22 mouse cellular contexts compared by ENCODE assay signal in genomic region chr4:59009696-59010095, GRCm38 (mm10). TPM values are rescaled to one million over a fixed set of nuclear protein-coding genes. Genes with fewer than 3 reads are reported as not detected.
DNase-seq lines count a peak whose midpoint lies in the region; ATAC-seq lines count a peak whose summit lies in the region.
"Had no signal": no experiment of that assay in that cellular context is flagged by ENCODE, and none has a peak within 500 bp of the region (broad histone marks: within the 10 kb centered on the region; RNA-seq: fewer than 3 reads in every experiment).

No protein-coding gene starts in this region.

- peaks cover 29% of the 10 kb centered on the region for H3K4me1 ChIP-seq in embryonic facial prominence, embryonic 10.5 days

- no peaks in the 10 kb centered on the region for H3K27me3 ChIP-seq in embryonic facial prominence, embryonic 10.5 days (replicated peaks; ENCODE audit: low read depth, poor library complexity, severe bottlenecking)
- H3K27me3 ChIP-seq: embryonic facial prominence, embryonic 12.5 days; hindbrain, embryonic 12.5 days; megakaryocyte, embryonic 14.5 days; neural tube, embryonic 15.5 days had no signal

- H3K36me3 ChIP-seq in embryonic facial prominence, embryonic 10.5 days (replicated peaks), result peaks cover 6% of the 10 kb centered on the region; the same call in 1 of the 2 replicates
- H3K36me3 ChIP-seq: hindbrain, embryonic 12.5 days; neural tube, embryonic 15.5 days had no signal

- no peak overlapping the region for H3K4me3 ChIP-seq in embryonic facial prominence, embryonic 10.5 days
- H3K4me3 ChIP-seq: embryonic facial prominence, embryonic 12.5 days; heart, embryonic 10.5 days; hindbrain, embryonic 12.5 days; left cerebral cortex, adult 2 months; limb, embryonic 10.5 days; myocyte; neural tube, embryonic 15.5 days had no signal

- H3K27ac ChIP-seq in embryonic facial prominence, embryonic 10.5 days (replicated peaks), result no peak overlapping the region
- H3K27ac ChIP-seq: embryonic facial prominence, embryonic 12.5 days; heart, embryonic 10.5 days; hindbrain, embryonic 12.5 days; left cerebral cortex, adult 2 months; limb, embryonic 10.5 days; neural tube, embryonic 15.5 days had no signal

- 76% methylated on average over 4 of the region's 4 CpGs for WGBS in embryonic facial prominence, embryonic 10.5 days

- DNase-seq in 416B (ENCODE audit: low read depth) (peak; percentile 60), A20 (ENCODE audit: low read depth, low spot score) (peak; percentile 50)
- DNase-seq in naive thymus-derived CD4-positive, alpha-beta T cell, adult 2 months (ENCODE audit: low read depth), result peak; percentile 21
- DNase-seq in left cerebral cortex, postnatal 4 days, result no peak
- DNase-seq in urinary bladder, adult 18-20 months (ENCODE audit: low spot score in 2 of 2), result no peak
- DNase-seq in embryonic facial prominence, embryonic 10.5 days (ENCODE audit: low spot score), result no peak
- DNase-seq: adrenal gland, adult 2 months; cerebellum, adult 8-10 months; gastrocnemius, postnatal 36 days; kidney, postnatal 4 days; layer of hippocampus, adult 9-11 months; midbrain, embryonic 14.5 days had no signal

- intact Hi-C loops in left cerebral cortex, postnatal 4 days (cut with DNase I), result no loop called here

- peak; percentile 58 for ATAC-seq in common myeloid progenitor, adult 5-6 weeks (replicated peaks; ENCODE audit: low read depth, poor library complexity, severe bottlenecking)
- ATAC-seq: forebrain, embryonic 14.5 days had no signal

- H3K9me3 ChIP-seq in embryonic facial prominence, embryonic 10.5 days, result no peaks in the 10 kb centered on the region
- H3K9me3 ChIP-seq: embryonic facial prominence, embryonic 12.5 days; heart, embryonic 10.5 days; hindbrain, embryonic 12.5 days; limb, embryonic 10.5 days; megakaryocyte, embryonic 14.5 days; neural tube, embryonic 15.5 days had no signal

RNA-seq across cellular contexts. Expression of gene Gm20503, which starts 6.7 kb away (rescaled TPM):
- total RNA-seq in common myeloid progenitor, adult 5-6 weeks (2017), result not detected in 2 replicates
- total RNA-seq in left cerebral cortex, postnatal 4 days (2021), result 1 to 10 TPM in 1 of 2 experiments, not detected in 1; 2.3 TPM
- 8.8 and 9.0 TPM in 2 replicates for polyA plus RNA-seq in embryonic facial prominence, embryonic 10.5 days (2016; fragmentation: Nextera tagmentation; extraction: Ambion mirVana)
- polyA plus RNA-seq: adrenal gland, adult 2 months had no signal

RNA-seq across cellular contexts. Expression of gene Dnajc25, which starts 14.8 kb away (rescaled TPM):
- 12.0 and 17.1 TPM in 2 replicates for total RNA-seq in common myeloid progenitor, adult 5-6 weeks (2017)
- 1 to 10 TPM; 8.4 to 8.8 TPM for total RNA-seq in left cerebral cortex, postnatal 4 days (2021)
- polyA plus RNA-seq in embryonic facial prominence, embryonic 10.5 days (2016; fragmentation: Nextera tagmentation; extraction: Ambion mirVana), result 6.9 and 8.2 TPM in 2 replicates

RNA-seq across cellular contexts. Expression of gene Ptgr1, which starts 22.8 kb away (rescaled TPM):
- total RNA-seq in common myeloid progenitor, adult 5-6 weeks (2017), result 9.4 and 11.6 TPM in 2 replicates
- 1 to 10 TPM; 5.4 to 6.2 TPM for total RNA-seq in left cerebral cortex, postnatal 4 days (2021)
- 10.3 and 12.9 TPM in 2 replicates for polyA plus RNA-seq in embryonic facial prominence, embryonic 10.5 days (2016; fragmentation: Nextera tagmentation; extraction: Ambion mirVana)

RNA-seq across cellular contexts. Expression of gene Gng10, which starts 25.2 kb away (rescaled TPM):
- 89.5 and 114 TPM in 2 replicates for total RNA-seq in common myeloid progenitor, adult 5-6 weeks (2017)
- total RNA-seq in left cerebral cortex, postnatal 4 days (2021), result 100 to 1,000 TPM; 145 to 167 TPM
- 82.3 and 87.5 TPM in 2 replicates for polyA plus RNA-seq in embryonic facial prominence, embryonic 10.5 days (2016; fragmentation: Nextera tagmentation; extraction: Ambion mirVana)

Comparison
In these comparisons a context has a peak if more than half of its experiments do, and no peak if none do; other contexts are left out.
1. DNase-seq: peak in 416B (single experiment), A20 (single experiment) and naive thymus-derived CD4-positive, alpha-beta T cell, adult 2 months (single experiment); none in left cerebral cortex, postnatal 4 days (single experiment), urinary bladder, adult 18-20 months (0 of 2) and embryonic facial prominence, embryonic 10.5 days (single experiment).